In genomic region chr16:17617922-17618565, GRCm38 (mm10) we compare ENCODE assay signal across 8 mouse cellular contexts. TPM values are rescaled to one million over a fixed set of nuclear protein-coding genes. Genes with fewer than 3 reads are reported as not detected.
A peak's percentile ranks its signal among the peaks of the same experiment; 100 is the strongest.
DNase-seq lines count a peak whose midpoint lies in the region; ATAC-seq and TF ChIP-seq lines count a peak whose summit lies in the region.

No protein-coding gene starts in this region.

- no peak overlapping the region for H3K9ac ChIP-seq in embryonic facial prominence, embryonic 11.5 days (replicated peaks; ENCODE audit: low read length)
- H3K9ac ChIP-seq in stomach, embryonic 14.5 days (replicated peaks; ENCODE audit: low read depth, low read length) = no peak overlapping the region

- WGBS in embryonic facial prominence, embryonic 11.5 days = 18% methylated on average over 13 of the region's 13 CpGs
- 12% methylated on average over 13 of the region's 13 CpGs for WGBS in stomach, embryonic 14.5 days

- peak; percentile 83 for TF ChIP-seq CTCF in layer of hippocampus, adult 2 months (conservative IDR thresholded peaks at IDR 0.05)

- H3K27ac ChIP-seq in layer of hippocampus, adult 2 months = no peak overlapping the region
- no peak overlapping the region for H3K27ac ChIP-seq in embryonic facial prominence, embryonic 11.5 days (replicated peaks; ENCODE audit: low read depth, low read length)
- H3K27ac ChIP-seq in stomach, embryonic 14.5 days (ENCODE audit: low read length) = no peak overlapping the region

- H3K27me3 ChIP-seq in embryonic facial prominence, embryonic 11.5 days (ENCODE audit: control insufficient read depth, insufficient read depth, low read length) = no peaks in the 10 kb centered on the region
- H3K27me3 ChIP-seq in stomach, embryonic 14.5 days (ENCODE audit: control insufficient read depth, insufficient read depth, low read length) = no peaks in the 10 kb centered on the region

- no peak overlapping the region for H3K4me2 ChIP-seq in embryonic facial prominence, embryonic 11.5 days (ENCODE audit: low read depth, low read length)
- H3K4me2 ChIP-seq in stomach, embryonic 14.5 days (replicated peaks; ENCODE audit: low read depth, low read length) = peak overlapping the region; percentile 7; the same call in 1 of the 2 replicates

- peak in 1 of 2 experiments; percentile 52 for DNase-seq in layer of hippocampus, adult 2 months (ENCODE audit: low spot score in 2 of 2)
- DNase-seq in layer of hippocampus, adult 9-10 months (ENCODE audit: low spot score) = no peak
- peak; percentile 50 for DNase-seq in adrenal gland, postnatal 10 days
- peak; percentile 70 for DNase-seq in embryonic facial prominence, embryonic 11.5 days (ENCODE audit: low spot score)
- peak; percentile 46 to 55 for DNase-seq in heart, postnatal 10 days
- DNase-seq in left cerebral cortex, postnatal 36 days (ENCODE audit: low spot score in 2 of 2) = peak; percentile 35 to 53

- intact Hi-C loops in heart, postnatal 10 days (cut with DNase I) = loop anchor here (2.0 to 10.0 kb wide), 2 partner anchors 59 to 143 kb away; no protein-coding TSS in a partner anchor
- intact Hi-C loops in left cerebral cortex, postnatal 36 days (cut with DNase I) = loop anchor here (2.0 kb wide), 1 partner anchor 59 kb away; no protein-coding TSS in a partner anchor

- H3K9me3 ChIP-seq in embryonic facial prominence, embryonic 11.5 days (replicated peaks; ENCODE audit: control insufficient read depth, low read length) = no peaks in the 10 kb centered on the region
- no peaks in the 10 kb centered on the region for H3K9me3 ChIP-seq in stomach, embryonic 14.5 days (ENCODE audit: control insufficient read depth, low read depth, low read length)

- no peaks in the 10 kb centered on the region for H3K36me3 ChIP-seq in embryonic facial prominence, embryonic 11.5 days (replicated peaks; ENCODE audit: control insufficient read depth, insufficient read depth, low read depth, low read length)
- H3K36me3 ChIP-seq in stomach, embryonic 14.5 days (ENCODE audit: control insufficient read depth, insufficient read depth, low read length) = no peaks in the 10 kb centered on the region; the same call in none of the 2 replicates

- H3K4me3 ChIP-seq in layer of hippocampus, adult 2 months = no peak overlapping the region
- no peak overlapping the region for H3K4me3 ChIP-seq in embryonic facial prominence, embryonic 11.5 days (ENCODE audit: low read depth, low read length)
- no peak overlapping the region for H3K4me3 ChIP-seq in stomach, embryonic 14.5 days (ENCODE audit: low read depth, low read length)

- H3K4me1 ChIP-seq in embryonic facial prominence, embryonic 11.5 days (ENCODE audit: control insufficient read depth, insufficient read depth, low read length) = no peaks in the 10 kb centered on the region; the same call in 1 of the 2 replicates
- 0 out of 2 replicates have a peak, but pooled peaks cover 6% of the 10 kb centered on the region for H3K4me1 ChIP-seq in stomach, embryonic 14.5 days (ENCODE audit: control insufficient read depth, insufficient read depth, low read length)

- ATAC-seq in embryonic facial prominence, embryonic 11.5 days (replicated peaks; ENCODE audit: insufficient number of reproducible peaks, low FRiP score, low TSS enrichment, low read depth) = no peak
- peak; percentile 94 for ATAC-seq in megakaryocyte progenitor cell, adult 5-6 weeks (replicated peaks; ENCODE audit: poor library complexity)
- ATAC-seq in stomach, embryonic 14.5 days (ENCODE audit: insufficient number of reproducible peaks, insufficient read depth, low FRiP score, low read depth) = peak; percentile 82

RNA-seq across cellular contexts. Expression of gene Smpd4, which starts 1.1 kb away (rescaled TPM):
- total RNA-seq in layer of hippocampus, adult 2 months (2021) = 10 to 100 TPM; 49.2 to 59.7 TPM
- total RNA-seq in adrenal gland, postnatal 10 days (2021) = 10 to 100 TPM; 24.4 to 28.0 TPM
- 57.0 and 58.5 TPM in 2 replicates for polyA plus RNA-seq in embryonic facial prominence, embryonic 11.5 days (2014; fragmentation: Nextera tagmentation; extraction: Ambion mirVana)
- total RNA-seq in heart, postnatal 10 days (2021) = 10 to 100 TPM; 29.8 to 31.9 TPM
- total RNA-seq in left cerebral cortex, postnatal 36 days (2021) = 10 to 100 TPM; 43.6 to 80.2 TPM
- total RNA-seq in megakaryocyte progenitor cell, adult 5-6 weeks (2015) = 59.3 and 76.5 TPM in 2 replicates
- 49.1 and 49.3 TPM in 2 replicates for total RNA-seq in megakaryocyte progenitor cell, adult 5-6 weeks (2017)
- polyA plus RNA-seq in stomach, embryonic 14.5 days (2014; fragmentation: Nextera tagmentation; extraction: Ambion mirVana) = 38.7 and 42.6 TPM in 2 replicates

RNA-seq across cellular contexts. Expression of gene Ccdc74a, which starts 28.2 kb away (rescaled TPM):
- total RNA-seq in layer of hippocampus, adult 2 months (2021) = 10 to 100 TPM; 38.1 to 54.2 TPM
- 1 to 10 TPM; 2.5 to 3.2 TPM for total RNA-seq in adrenal gland, postnatal 10 days (2021)
- 5.0 and 5.6 TPM in 2 replicates for polyA plus RNA-seq in embryonic facial prominence, embryonic 11.5 days (2014; fragmentation: Nextera tagmentation; extraction: Ambion mirVana)
- 1 to 10 TPM in 1 of 2 experiments, under 1 TPM in 1; 0.74 to 1.0 TPM for total RNA-seq in heart, postnatal 10 days (2021)
- total RNA-seq in left cerebral cortex, postnatal 36 days (2021) = 10 to 100 TPM; 25.5 to 25.8 TPM
- total RNA-seq in megakaryocyte progenitor cell, adult 5-6 weeks (2015) = 1.0 and 1.5 TPM in 2 replicates
- total RNA-seq in megakaryocyte progenitor cell, adult 5-6 weeks (2017) = 0.51 TPM in 1 of 2 replicates, not detected in the other
- 5.6 and 5.9 TPM in 2 replicates for polyA plus RNA-seq in stomach, embryonic 14.5 days (2014; fragmentation: Nextera tagmentation; extraction: Ambion mirVana)

RNA-seq across cellular contexts. Expression of gene Slc7a4, which starts 35.0 kb away (rescaled TPM):
- total RNA-seq in layer of hippocampus, adult 2 months (2021) = 100 to 1,000 TPM; 102 to 105 TPM
- 1 to 10 TPM; 5.5 to 9.0 TPM for total RNA-seq in adrenal gland, postnatal 10 days (2021)
- polyA plus RNA-seq in embryonic facial prominence, embryonic 11.5 days (2014; fragmentation: Nextera tagmentation; extraction: Ambion mirVana) = 0.59 and 2.3 TPM in 2 replicates
- 1 to 10 TPM; 2.4 to 3.9 TPM for total RNA-seq in heart, postnatal 10 days (2021)
- 100 to 1,000 TPM in 1 of 2 experiments, 10 to 100 TPM in 1; 89.6 to 101 TPM for total RNA-seq in left cerebral cortex, postnatal 36 days (2021)
- 1.2 and 1.4 TPM in 2 replicates for total RNA-seq in megakaryocyte progenitor cell, adult 5-6 weeks (2015)
- 4.2 and 5.6 TPM in 2 replicates for total RNA-seq in megakaryocyte progenitor cell, adult 5-6 weeks (2017)
- 13.0 and 15.2 TPM in 2 replicates for polyA plus RNA-seq in stomach, embryonic 14.5 days (2014; fragmentation: Nextera tagmentation; extraction: Ambion mirVana)

RNA-seq across cellular contexts. Expression of gene P2rx6, which starts 56.4 kb away (rescaled TPM):
- total RNA-seq in layer of hippocampus, adult 2 months (2021) = 1 to 10 TPM in 1 of 2 experiments, under 1 TPM in 1; 0.95 to 1.4 TPM
- under 1 TPM; 0.69 to 0.97 TPM for total RNA-seq in adrenal gland, postnatal 10 days (2021)
- polyA plus RNA-seq in embryonic facial prominence, embryonic 11.5 days (2014; fragmentation: Nextera tagmentation; extraction: Ambion mirVana) = 0.20 and 0.31 TPM in 2 replicates
- total RNA-seq in heart, postnatal 10 days (2021) = under 1 TPM; 0.45 to 0.69 TPM
- 1 to 10 TPM; 1.0 TPM for total RNA-seq in left cerebral cortex, postnatal 36 days (2021)
- not detected in 2 replicates for total RNA-seq in megakaryocyte progenitor cell, adult 5-6 weeks (2015)
- not detected in 2 replicates for total RNA-seq in megakaryocyte progenitor cell, adult 5-6 weeks (2017)
- 0.90 and 0.93 TPM in 2 replicates for polyA plus RNA-seq in stomach, embryonic 14.5 days (2014; fragmentation: Nextera tagmentation; extraction: Ambion mirVana)

RNA-seq across cellular contexts. Expression of gene Lrrc74b, which starts 57.0 kb away (rescaled TPM):
- under 1 TPM; 0.36 to 0.56 TPM for total RNA-seq in layer of hippocampus, adult 2 months (2021)
- total RNA-seq in adrenal gland, postnatal 10 days (2021) = under 1 TPM; 0.48 to 0.58 TPM
- polyA plus RNA-seq in embryonic facial prominence, embryonic 11.5 days (2014; fragmentation: Nextera tagmentation; extraction: Ambion mirVana) = 0.15 TPM in 1 of 2 replicates, not detected in the other
- under 1 TPM in 1 of 2 experiments, not detected in 1; 0.30 TPM for total RNA-seq in heart, postnatal 10 days (2021)
- total RNA-seq in left cerebral cortex, postnatal 36 days (2021) = under 1 TPM; 0.42 to 0.72 TPM
- 0.15 TPM in 1 of 2 replicates, not detected in the other for total RNA-seq in megakaryocyte progenitor cell, adult 5-6 weeks (2015)
- not detected in 2 replicates for total RNA-seq in megakaryocyte progenitor cell, adult 5-6 weeks (2017)
- 0.27 and 0.35 TPM in 2 replicates for polyA plus RNA-seq in stomach, embryonic 14.5 days (2014; fragmentation: Nextera tagmentation; extraction: Ambion mirVana)

Comparison
In these comparisons a context has a peak if more than half of its experiments do, and no peak if none do; other contexts are left out.
1. RNA of gene Ccdc74a, which starts 28.2 kb away (total RNA-seq): 38.1 to 54.2 TPM in layer of hippocampus, adult 2 months and 25.5 to 25.8 TPM in left cerebral cortex, postnatal 36 days; 2.5 to 3.2 TPM in adrenal gland, postnatal 10 days, 0.74 to 1.0 TPM in heart, postnatal 10 days and 0.51 to 1.5 TPM in megakaryocyte progenitor cell, adult 5-6 weeks; every median in the first group is over 4 times any median in the second.
2. RNA of gene Slc7a4, which starts 35.0 kb away (total RNA-seq): 102 to 105 TPM in layer of hippocampus, adult 2 months and 89.6 to 101 TPM in left cerebral cortex, postnatal 36 days; 5.5 to 9.0 TPM in adrenal gland, postnatal 10 days, 1.2 to 5.6 TPM in megakaryocyte progenitor cell, adult 5-6 weeks and 2.4 to 3.9 TPM in heart, postnatal 10 days; every median in the first group is over 4 times any median in the second.